Mouse (Mus musculus): ENCODE data around the gene Spire2. TPM values are rescaled to one million over a fixed set of nuclear protein-coding genes. Genes with fewer than 3 reads are reported as not detected.
"Not testable (repeated sequence)": the region's sequence is repeated elsewhere in the genome, so short reads cannot be mapped to it uniquely, and the experiment has no call there.

The Spire2 gene
- total RNA-seq (2014; rRNA removed), result 34.0 and 34.5 TPM in 2 replicates
- polyA plus RNA-seq (2015; fragmentation: Nextera tagmentation; extraction: Ambion mirVana), result 24.7 and 25.4 TPM in 2 replicates

- H3K36me3 ChIP-seq (ENCODE audit: insufficient read depth, low read length), result no peaks in the 10 kb centered on the region
- no peaks in the 10 kb centered on the region for H3K9me3 ChIP-seq (ENCODE audit: low read length)
- peak within 1 kb of the TSS; percentile 76 for H3K4me3 ChIP-seq (ENCODE audit: low read length)
- peak within 1 kb of the TSS; percentile 85 for H3K9ac ChIP-seq (replicated peaks; ENCODE audit: low read length)
- H3K27ac ChIP-seq, result peak within 1 kb of the TSS; percentile 95
- ATAC-seq, result peak; percentile 90
- peaks cover 12% of the 10 kb centered on the region for H3K4me1 ChIP-seq (ENCODE audit: insufficient read depth, low read length)
- WGBS, result 1% methylated on average over 71 of the region's 85 CpGs
- TF ChIP-seq CTCF (IDR thresholded peaks at IDR 0.05; ENCODE audit: low read depth), result peak; percentile 20; the same call in 1 of the 2 replicates
- peak; percentile 94 for DNase-seq (ENCODE audit: low spot score)
- H3K27me3 ChIP-seq (ENCODE audit: insufficient read depth, low read length), result no peaks in the 10 kb centered on the region
- peak within 1 kb of the TSS; percentile 67 for H3K4me2 ChIP-seq (ENCODE audit: low read depth, low read length)
Observed at GRCm38 (mm10) chr8:123332262-123333090, at the start of gene Spire2. Gene Spire2 (plus strand): TSS chr8:123332713.

DNA sequence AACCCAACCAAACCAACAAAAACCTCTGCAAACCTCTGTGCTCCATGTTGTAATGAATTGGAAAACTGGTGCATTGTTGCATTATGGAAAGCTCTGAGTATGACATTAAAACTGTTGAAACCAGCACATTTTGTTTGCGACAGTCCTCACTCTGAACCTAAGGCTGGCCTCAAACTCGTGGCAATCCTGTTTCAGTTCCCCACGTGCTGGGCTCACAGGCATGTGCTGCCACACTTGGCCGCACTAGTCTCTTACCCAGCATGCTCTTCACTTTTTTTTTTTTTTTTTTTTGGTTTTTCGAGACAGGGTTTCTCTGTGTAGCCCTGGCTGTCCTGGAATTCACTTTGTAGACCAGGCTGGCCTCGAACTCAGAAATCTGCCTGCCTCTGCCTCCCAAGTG lies 49.5 kb upstream of the Spire2 start:
- not testable (repeated sequence) for H3K27me3 ChIP-seq (ENCODE audit: insufficient read depth, low read length); H3K36me3 ChIP-seq (ENCODE audit: insufficient read depth, low read length); H3K4me1 ChIP-seq (ENCODE audit: insufficient read depth, low read length); ATAC-seq; H3K4me2 ChIP-seq (ENCODE audit: low read depth, low read length); H3K9me3 ChIP-seq (ENCODE audit: low read length); H3K27ac ChIP-seq; DNase-seq (ENCODE audit: low spot score); H3K9ac ChIP-seq (replicated peaks; ENCODE audit: low read length); H3K4me3 ChIP-seq (ENCODE audit: low read length)
- 92% methylated on average over 4 of the region's 6 CpGs for WGBS

DNA sequence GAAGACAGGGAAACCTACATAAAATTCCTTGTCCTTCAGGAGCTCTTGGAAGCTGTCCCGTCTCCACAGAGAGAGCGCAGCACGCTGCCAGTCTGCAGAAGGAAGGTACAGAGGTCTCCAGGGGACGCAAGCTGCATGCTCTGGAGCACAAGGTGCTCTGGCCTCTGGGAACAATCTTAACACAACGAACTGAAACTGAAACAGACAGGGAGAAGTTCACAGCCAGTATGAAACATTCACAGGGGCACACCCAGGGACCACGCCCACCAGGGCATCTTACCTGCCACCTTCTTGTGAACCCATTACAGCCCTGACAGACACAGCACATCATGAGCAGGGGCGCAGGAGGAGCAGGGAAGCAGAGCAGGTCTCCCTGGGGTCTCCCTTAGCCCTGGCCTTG lies 48.5 kb upstream of the Spire2 start:
- no peaks in the 10 kb centered on the region for H3K4me1 ChIP-seq (ENCODE audit: insufficient read depth, low read length)
- no peaks in the 10 kb centered on the region for H3K36me3 ChIP-seq (ENCODE audit: insufficient read depth, low read length)
- no peak overlapping the region for H3K27ac ChIP-seq
- no peak for TF ChIP-seq CTCF (IDR thresholded peaks at IDR 0.05; ENCODE audit: low read depth)
- no peaks in the 10 kb centered on the region for H3K9me3 ChIP-seq (ENCODE audit: low read length)
- no peak overlapping the region for H3K9ac ChIP-seq (replicated peaks; ENCODE audit: low read length)
- no peak overlapping the region for H3K4me2 ChIP-seq (ENCODE audit: low read depth, low read length)
- ATAC-seq (no peak), DNase-seq (ENCODE audit: low spot score) (no peak)
- H3K27me3 ChIP-seq (ENCODE audit: insufficient read depth, low read length), result no peaks in the 10 kb centered on the region
- WGBS, result 91% methylated on average over 7 of the region's 7 CpGs
- no peak overlapping the region for H3K4me3 ChIP-seq (ENCODE audit: low read length)

DNA sequence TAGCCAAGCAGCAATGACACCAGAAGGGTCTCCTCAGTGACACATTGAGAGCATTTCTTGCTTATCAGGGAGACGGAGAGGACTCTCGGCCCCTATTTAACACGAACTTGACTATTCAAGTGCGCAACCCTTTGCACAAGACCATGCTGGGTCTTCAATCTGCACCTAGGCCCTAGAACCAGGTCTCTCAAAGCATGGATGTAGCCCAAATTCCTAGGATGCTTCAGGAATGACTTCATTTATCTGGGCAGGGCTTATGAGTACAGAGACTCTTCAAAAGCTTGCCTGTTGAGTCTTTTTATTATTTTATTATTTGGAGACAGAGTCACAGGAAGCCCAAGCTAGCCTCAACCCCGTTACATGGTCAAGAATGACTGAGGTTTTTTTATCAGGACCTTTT lies 48.0 kb upstream of the Spire2 start:
- Histone ChIP-seq H3K4me2 (ENCODE audit: low read depth, low read length) (no peak overlapping the region), H3K27me3 (ENCODE audit: insufficient read depth, low read length) (no peaks in the 10 kb centered on the region), H3K9me3 (ENCODE audit: low read length) (no peaks in the 10 kb centered on the region), H3K4me3 (ENCODE audit: low read length) (no peak overlapping the region), H3K36me3 (ENCODE audit: insufficient read depth, low read length) (no peaks in the 10 kb centered on the region), H3K9ac (replicated peaks; ENCODE audit: low read length) (no peak overlapping the region), H3K27ac (no peak overlapping the region), H3K4me1 (ENCODE audit: insufficient read depth, low read length) (no peaks in the 10 kb centered on the region)
- 90% methylated on average over 5 of the region's 5 CpGs for WGBS
- DNase-seq (ENCODE audit: low spot score) (no peak), ATAC-seq (no peak)
- no peak for TF ChIP-seq CTCF (IDR thresholded peaks at IDR 0.05; ENCODE audit: low read depth)

GRCm38 (mm10) chr8:123287362-123287761 lies 45.2 kb upstream of the Spire2 start:
- no peaks in the 10 kb centered on the region for H3K36me3 ChIP-seq (ENCODE audit: insufficient read depth, low read length)
- no peak for TF ChIP-seq CTCF (IDR thresholded peaks at IDR 0.05; ENCODE audit: low read depth)
- H3K9ac ChIP-seq (replicated peaks; ENCODE audit: low read length), result no peak overlapping the region
- H3K4me1 ChIP-seq (ENCODE audit: insufficient read depth, low read length), result no peaks in the 10 kb centered on the region
- WGBS, result 96% methylated on average over 17 of the region's 17 CpGs
- H3K4me2 ChIP-seq (ENCODE audit: low read depth, low read length), result no peak overlapping the region
- H3K27me3 ChIP-seq (ENCODE audit: insufficient read depth, low read length), result no peaks in the 10 kb centered on the region
- H3K4me3 ChIP-seq (ENCODE audit: low read length), result no peak overlapping the region
- no peaks in the 10 kb centered on the region for H3K9me3 ChIP-seq (ENCODE audit: low read length)
- no peak for ATAC-seq
- DNase-seq (ENCODE audit: low spot score), result no peak
- H3K27ac ChIP-seq, result no peak overlapping the region

DNA sequence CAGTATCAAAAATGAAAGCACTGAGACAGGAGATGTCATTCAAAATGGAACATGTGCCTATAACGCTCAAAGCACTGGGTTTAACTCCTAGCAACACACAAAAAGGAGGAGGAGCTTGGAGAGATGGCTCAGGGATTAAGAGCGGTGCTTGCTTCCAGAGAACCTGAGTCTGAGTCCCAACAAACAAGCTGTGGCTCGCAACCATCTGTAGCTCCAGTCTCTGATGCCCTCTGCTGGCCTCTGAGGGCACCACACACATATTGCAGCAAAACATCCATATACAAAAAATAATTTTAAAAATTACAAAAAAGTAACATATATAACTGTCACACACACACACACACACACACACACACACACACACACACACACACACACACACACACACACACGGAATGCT lies 42.3 kb upstream of the Spire2 start:
- 78% methylated on average over 4 of the region's 4 CpGs for WGBS
- Histone ChIP-seq H3K4me3 (ENCODE audit: low read length) (no peak overlapping the region), H3K4me2 (ENCODE audit: low read depth, low read length) (no peak overlapping the region), H3K27ac (no peak overlapping the region), H3K4me1 (ENCODE audit: insufficient read depth, low read length) (no peaks in the 10 kb centered on the region), H3K9me3 (ENCODE audit: low read length) (no peaks in the 10 kb centered on the region), H3K36me3 (ENCODE audit: insufficient read depth, low read length) (no peaks in the 10 kb centered on the region), H3K27me3 (ENCODE audit: insufficient read depth, low read length) (no peaks in the 10 kb centered on the region), H3K9ac (replicated peaks; ENCODE audit: low read length) (no peak overlapping the region)
- peak; percentile 70 for TF ChIP-seq CTCF (IDR thresholded peaks at IDR 0.05; ENCODE audit: low read depth)
- DNase-seq (ENCODE audit: low spot score), result peak; percentile 57
- ATAC-seq, result no peak

DNA sequence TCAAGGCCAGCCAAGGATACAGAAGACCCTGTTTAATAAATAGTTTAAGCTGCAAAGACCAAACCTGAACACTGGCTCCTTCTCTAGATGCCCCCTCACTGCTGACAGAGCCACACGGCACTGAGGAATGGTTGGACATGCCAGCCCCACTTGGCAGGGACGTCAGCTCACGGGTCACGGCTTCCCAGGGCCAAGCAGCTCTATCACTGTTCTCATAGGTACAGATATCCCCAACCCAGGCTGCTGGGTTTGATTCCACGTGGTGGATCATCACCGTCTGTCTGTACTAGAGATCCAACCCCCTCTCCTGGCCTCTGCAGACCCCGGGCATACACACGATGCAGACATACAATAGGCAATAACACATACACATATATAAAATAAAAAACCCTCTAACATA lies 41.8 kb upstream of the Spire2 start:
- H3K36me3 ChIP-seq (ENCODE audit: insufficient read depth, low read length), result no peaks in the 10 kb centered on the region
- no peak overlapping the region for H3K9ac ChIP-seq (replicated peaks; ENCODE audit: low read length)
- H3K27ac ChIP-seq, result no peak overlapping the region
- 96% methylated on average over 8 of the region's 8 CpGs for WGBS
- H3K4me1 ChIP-seq (ENCODE audit: insufficient read depth, low read length), result no peaks in the 10 kb centered on the region
- TF ChIP-seq CTCF (IDR thresholded peaks at IDR 0.05; ENCODE audit: low read depth), result no peak
- H3K27me3 ChIP-seq (ENCODE audit: insufficient read depth, low read length), result no peaks in the 10 kb centered on the region
- H3K4me2 ChIP-seq (ENCODE audit: low read depth, low read length), result no peak overlapping the region
- H3K4me3 ChIP-seq (ENCODE audit: low read length), result no peak overlapping the region
- DNase-seq (ENCODE audit: low spot score) (no peak), ATAC-seq (no peak)
- no peaks in the 10 kb centered on the region for H3K9me3 ChIP-seq (ENCODE audit: low read length)
